Mouse (Mus musculus) lung, adult 18-20 months (tissue): ENCODE data around the gene Cryba2.

Experiments
- DNase-seq, 2 experiments: peaks; one replicate each; pipeline ENCODE4 v3.0.0; 2022; ENCODE audit warnings: mixed read lengths in 2 of 2

Cryba2 gene

GRCm38 (mm10) chr1:74893134-74893855 is at the start of gene Cryba2:
Cryba2 (minus strand) TSS chr1:74893143.
- peak; percentile 20 to 24 for DNase-seq

- DNase-seq, result no peak
These were observed 48.9 kb upstream of the Cryba2 start for GRCm38 (mm10) chr1:74941651-74942360.

GRCm38 (mm10) chr1:74939762-74940161 is 46.8 kb upstream of the Cryba2 start:
- DNase-seq, result no peak

GRCm38 (mm10) chr1:74936221-74936830 is 43.4 kb upstream of the Cryba2 start:
- no peak for DNase-seq

- peak in 1 of 2 experiments; percentile 29 for DNase-seq
These were observed 42.5 kb upstream of the Cryba2 start, which contains the start of gene Cfap65 for GRCm38 (mm10) chr1:74935402-74935801. Cfap65 (minus strand) TSS chr1:74935599.

GRCm38 (mm10) chr1:74927621-74928296 is 34.8 kb upstream of the Cryba2 start:
- no peak for DNase-seq

- DNase-seq, result peak; percentile 26 to 36
These were observed 33.8 kb upstream of the Cryba2 start for GRCm38 (mm10) chr1:74926721-74927120.

- DNase-seq, result no peak
These were observed 31.5 kb upstream of the Cryba2 start for GRCm38 (mm10) chr1:74924464-74924863.

GRCm38 (mm10) chr1:74915706-74916105 is 22.8 kb upstream of the Cryba2 start:
- peak in 1 of 2 experiments; percentile 21 for DNase-seq

- no peak for DNase-seq
These were observed 9.2 kb upstream of the Cryba2 start for GRCm38 (mm10) chr1:74902191-74902590.

- DNase-seq, result peak; percentile 42 to 52
These were observed 8.7 kb upstream of the Cryba2 start for GRCm38 (mm10) chr1:74901686-74902085.

GRCm38 (mm10) chr1:74900341-74901285 is 7.7 kb upstream of the Cryba2 start:
- DNase-seq, result peak; percentile 88 to 92

- DNase-seq, result no peak
These were observed 5.9 kb upstream of the Cryba2 start for GRCm38 (mm10) chr1:74898656-74899431.

- no peak for DNase-seq
These were observed 5.0 kb upstream of the Cryba2 start for GRCm38 (mm10) chr1:74897976-74898375.

- peak; percentile 29 to 48 for DNase-seq
These were observed 2.0 kb upstream of the Cryba2 start for GRCm38 (mm10) chr1:74894966-74895365.

- no peak for DNase-seq
These were observed 401 bp downstream of the Cryba2 start for GRCm38 (mm10) chr1:74892351-74893133.

- no peak for DNase-seq
These were observed 1.4 kb downstream of the Cryba2 start for GRCm38 (mm10) chr1:74891513-74891912.

- no peak for DNase-seq
These were observed 7.4 kb downstream of the Cryba2 start, which contains the start of gene Fev for GRCm38 (mm10) chr1:74885369-74886042. Fev (minus strand) TSS chr1:74885419.
